Mouse (Mus musculus): ENCODE measurements around the gene Bcar1.

DNA sequence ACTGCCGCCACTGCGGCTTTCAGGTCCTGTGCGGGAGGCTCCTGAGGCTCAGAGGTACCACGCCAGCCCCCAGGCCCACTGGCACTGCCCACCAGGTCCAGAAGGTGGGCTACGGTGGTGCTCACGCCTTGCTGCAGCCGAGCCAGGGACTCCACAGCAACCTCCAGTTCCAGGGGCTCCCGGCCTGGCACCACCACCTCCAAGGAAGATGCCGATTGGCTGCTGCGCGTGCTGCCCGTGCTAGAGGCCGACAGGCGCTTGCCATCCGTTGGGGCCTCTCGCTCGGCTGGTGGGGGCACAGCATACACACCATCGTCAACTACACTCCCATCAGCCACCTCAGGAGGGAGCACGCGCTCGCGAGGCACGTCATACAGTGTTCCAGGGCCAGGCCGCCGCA is 29.8 kb downstream of the Bcar1 start:
- TF ChIP-seq TAL1 (IDR thresholded peaks at IDR 0.05; ENCODE audit: low read length), result no peak
- no peak for TF ChIP-seq GATA1 (IDR thresholded peaks at IDR 0.05; ENCODE audit: low read length)

Measured in erythroblast, embryonic 14.5 days (primary cell).